Mouse (Mus musculus) spleen, adult 18-20 months (tissue): Measurements from ENCODE around the gene Sox18.
A peak's percentile ranks its signal among the peaks of the same experiment; 100 is the strongest.

ENCODE experiments used
- DNase-seq, 2 experiments: peaks; one replicate each; pipeline ENCODE4 v3.0.0; 2022; ENCODE audit warnings: mixed read lengths in 2 of 2

Gene Sox18

DNA sequence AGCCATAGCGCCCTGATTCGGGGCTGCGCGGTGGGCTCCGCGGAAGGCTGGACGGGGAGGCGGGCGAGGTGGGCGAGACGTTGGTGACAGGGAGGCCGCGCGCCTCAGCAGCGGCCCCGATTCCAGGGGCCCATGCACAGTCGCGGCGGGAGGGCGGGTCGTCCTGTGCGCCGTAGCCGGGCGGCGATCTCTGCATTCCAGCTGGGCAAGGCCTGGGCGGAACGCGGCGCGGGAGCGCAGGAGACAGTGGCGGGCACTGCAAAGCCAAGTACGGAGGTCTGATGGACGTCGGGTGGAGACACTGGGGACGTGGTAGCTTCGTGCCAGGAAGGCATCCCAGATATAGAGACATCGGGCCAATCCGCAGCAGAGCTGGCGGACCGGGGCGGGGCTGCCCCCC lies at the start of gene Sox18:
Gene Sox18, minus strand, starts transcription at position 315 of the 400 bp plus-strand sequence.
- no peak for DNase-seq

DNA sequence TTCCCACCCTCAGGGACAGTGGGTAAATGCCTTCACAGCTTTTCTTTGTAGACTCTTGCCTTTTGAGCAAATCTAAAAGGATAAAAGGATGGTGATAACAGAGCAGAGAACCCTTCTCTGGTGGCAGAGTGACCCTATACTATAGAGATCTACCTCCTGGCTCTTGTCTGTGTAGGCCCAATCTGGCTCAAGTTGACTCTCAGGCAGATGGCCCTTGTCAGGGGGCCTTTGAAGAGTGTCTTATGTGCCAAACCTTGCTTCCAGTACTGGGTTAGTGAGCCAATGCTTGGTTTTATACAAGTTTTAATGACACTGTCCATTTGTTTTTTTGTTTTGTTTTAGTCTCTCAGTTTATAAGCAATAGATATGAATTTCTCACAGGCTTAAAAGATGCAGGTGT lies 49.8 kb upstream of the Sox18 start:
- no peak for DNase-seq

DNA sequence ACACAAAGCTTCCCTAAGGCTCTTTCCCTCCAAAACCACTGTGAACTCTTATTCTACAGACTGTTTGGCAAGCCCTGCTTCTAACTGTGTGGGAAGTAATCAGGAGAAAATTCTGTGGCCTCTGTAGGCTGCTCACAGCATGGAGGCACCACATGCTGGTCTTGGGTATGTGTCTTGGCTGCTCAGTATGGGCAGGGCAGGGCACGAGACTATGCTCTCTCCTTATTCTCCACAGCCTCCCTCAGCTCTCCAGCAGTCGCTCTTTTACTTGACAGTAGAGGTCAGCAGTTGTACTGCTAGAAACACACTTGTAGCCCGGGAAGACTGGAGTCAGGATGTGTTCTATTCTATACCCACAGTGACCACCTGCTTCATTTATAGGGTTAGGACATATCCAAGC lies 48.6 kb upstream of the Sox18 start:
- no peak for DNase-seq

DNA sequence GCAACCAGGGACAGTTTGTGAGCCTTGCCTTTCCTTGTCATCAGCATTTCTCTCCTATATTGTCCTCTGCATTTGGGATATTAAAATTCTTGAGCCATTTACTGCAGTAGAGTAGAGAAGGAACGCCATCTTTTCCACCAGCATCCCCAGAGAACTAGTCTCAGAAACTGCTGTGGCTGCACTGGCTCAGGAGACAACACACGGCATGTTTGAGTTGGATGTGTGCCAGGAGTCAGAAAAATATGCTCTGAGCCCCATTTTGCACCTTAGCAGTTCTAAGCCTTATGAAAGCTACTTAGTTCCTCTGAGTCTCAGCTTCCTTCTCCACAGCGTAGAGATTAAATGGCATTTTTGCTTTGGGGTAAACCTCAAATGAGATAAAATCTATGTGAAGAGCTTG lies 45.6 kb upstream of the Sox18 start:
- no peak for DNase-seq

DNA sequence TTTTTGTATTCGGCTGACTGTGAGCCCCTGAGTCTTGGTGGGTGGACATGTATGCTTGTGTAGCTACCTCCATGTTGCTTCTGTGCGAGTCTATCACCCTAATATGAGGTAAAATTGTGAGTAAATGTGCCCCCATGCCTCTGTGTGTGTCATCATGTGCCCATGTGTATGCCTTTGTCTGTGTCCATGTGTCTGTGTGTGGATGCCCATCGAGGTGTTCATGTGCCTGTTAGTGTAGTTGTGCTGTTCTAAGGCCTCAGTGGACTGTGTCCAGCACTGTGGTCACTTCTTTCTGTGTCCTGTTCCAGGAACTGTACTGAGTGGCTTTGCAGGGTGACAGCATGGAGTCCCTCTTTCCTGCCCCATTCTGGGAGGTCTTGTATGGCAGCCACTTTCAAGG lies 43.9 kb upstream of the Sox18 start:
- DNase-seq = no peak

- DNase-seq = no peak
Measured at GRCm38 (mm10) chr2:181714903-181715326, 43.5 kb upstream of the Sox18 start, which contains the start of gene Oprl1. Gene Oprl1 (plus strand): TSS chr2:181715016.

DNA sequence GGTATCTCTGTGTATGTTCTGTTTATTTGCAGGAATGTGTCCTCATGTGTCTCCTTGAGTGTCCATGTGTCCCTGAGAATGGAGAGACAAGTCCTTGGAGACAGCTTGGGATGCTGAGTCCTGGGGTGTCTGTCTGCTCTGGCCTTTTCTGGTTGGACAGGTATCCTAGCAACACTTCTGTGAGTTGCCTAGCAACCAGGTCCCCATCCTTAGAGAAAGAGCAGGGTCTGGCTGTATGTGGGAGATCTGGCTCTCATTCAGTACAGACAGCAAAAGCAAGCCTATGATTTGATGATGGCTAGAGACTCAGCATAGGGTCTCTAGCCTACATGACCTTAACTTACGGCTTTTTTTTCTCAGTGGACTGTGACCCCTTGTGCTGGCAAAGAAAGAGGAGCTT lies 42.3 kb upstream of the Sox18 start:
- DNase-seq = no peak

DNA sequence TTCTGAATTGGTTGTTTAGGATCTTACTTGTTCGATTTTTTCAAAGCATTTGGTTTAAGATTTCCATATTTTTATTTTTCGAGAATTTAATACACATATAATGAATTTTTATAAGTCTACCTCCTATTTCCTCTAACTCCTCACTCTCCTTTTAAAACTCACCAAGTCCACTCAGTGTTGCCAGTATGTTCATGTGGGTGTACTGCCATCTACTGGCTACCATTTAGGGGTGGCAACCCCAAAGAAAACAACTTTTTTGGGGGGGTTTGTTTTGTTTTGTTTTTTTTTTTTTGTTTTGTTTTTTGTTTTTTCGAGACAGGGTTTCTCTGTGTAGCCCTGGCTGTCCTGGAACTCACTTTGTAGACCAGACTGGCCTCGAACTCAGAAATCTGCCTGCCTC lies 35.2 kb upstream of the Sox18 start:
- no peak for DNase-seq

DNA sequence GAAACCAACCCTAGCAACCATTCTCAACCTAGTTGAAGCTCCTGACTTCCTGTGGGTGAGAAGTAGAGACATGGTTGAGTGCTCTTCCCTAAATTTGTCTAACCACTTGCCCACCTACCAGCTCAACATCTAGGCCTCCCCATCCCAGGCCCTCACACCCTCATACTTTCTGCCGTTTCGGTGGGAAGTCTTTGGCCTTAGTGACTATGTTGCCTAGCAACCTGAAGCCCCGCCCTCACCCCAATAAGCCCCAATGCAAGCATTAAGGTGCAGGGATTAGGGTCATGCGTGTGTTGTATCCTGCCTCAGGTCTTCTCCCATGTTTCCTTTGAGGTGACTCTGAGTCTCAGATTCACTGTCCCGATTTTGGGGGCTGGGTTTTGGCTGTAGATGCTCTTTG lies 26.8 kb upstream of the Sox18 start, which contains the start of gene Lkaaear1:
Gene Lkaaear1, minus strand, starts transcription at position 202 of the 400 bp plus-strand sequence.
- peak in 1 of 2 experiments; percentile 46 for DNase-seq

DNA sequence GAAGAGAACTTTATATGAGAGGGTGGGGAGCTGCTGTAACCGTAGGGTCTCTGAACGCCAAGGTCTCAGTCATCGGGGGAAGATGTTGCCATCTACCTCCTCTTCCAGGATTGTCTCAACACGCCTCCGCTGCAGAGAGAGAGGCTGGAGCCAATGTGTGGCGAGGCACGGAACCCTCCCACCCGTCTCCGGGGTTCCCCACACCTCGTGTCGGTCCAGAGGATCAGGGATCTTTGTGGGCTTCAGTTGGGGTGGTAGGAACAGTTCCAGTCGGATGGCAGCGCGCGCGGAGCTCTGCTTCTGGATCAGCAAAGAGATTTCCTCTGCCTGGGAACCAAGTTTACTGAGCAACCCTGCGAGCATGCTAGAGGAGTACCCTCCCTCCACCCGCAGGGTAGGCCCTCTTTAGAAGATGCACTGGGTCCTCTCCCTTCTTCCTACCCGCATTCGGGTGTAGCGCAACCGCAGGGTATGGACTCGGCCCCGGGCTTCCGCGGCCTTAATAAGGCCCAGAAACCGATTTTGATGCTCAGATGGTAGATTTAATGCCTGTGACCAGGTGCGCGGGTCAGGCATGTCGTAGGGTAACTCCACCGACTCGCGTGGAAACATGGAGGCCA lies 25.5 kb upstream of the Sox18 start:
- DNase-seq = no peak

GRCm38 (mm10) chr2:181695776-181696175 lies 24.3 kb upstream of the Sox18 start:
- DNase-seq = no peak

- DNase-seq = no peak
Measured at GRCm38 (mm10) chr2:181694581-181694980, 23.1 kb upstream of the Sox18 start.

GRCm38 (mm10) chr2:181693339-181694280 lies 22.2 kb upstream of the Sox18 start, which contains the start of gene Rgs19:
Gene Rgs19 (minus strand): TSS chr2:181693977.
- DNase-seq = peak; percentile 87 to 92

GRCm38 (mm10) chr2:181692304-181692703 lies 20.9 kb upstream of the Sox18 start:
- no peak for DNase-seq

GRCm38 (mm10) chr2:181691571-181691970 lies 20.1 kb upstream of the Sox18 start:
- DNase-seq = peak in 1 of 2 experiments; percentile 47

GRCm38 (mm10) chr2:181691083-181691482 lies 19.6 kb upstream of the Sox18 start:
- DNase-seq = no peak

- no peak for DNase-seq
Measured at GRCm38 (mm10) chr2:181689466-181690160, 18.2 kb upstream of the Sox18 start.

GRCm38 (mm10) chr2:181687586-181687985 lies 16.1 kb upstream of the Sox18 start:
- DNase-seq = no peak

DNA sequence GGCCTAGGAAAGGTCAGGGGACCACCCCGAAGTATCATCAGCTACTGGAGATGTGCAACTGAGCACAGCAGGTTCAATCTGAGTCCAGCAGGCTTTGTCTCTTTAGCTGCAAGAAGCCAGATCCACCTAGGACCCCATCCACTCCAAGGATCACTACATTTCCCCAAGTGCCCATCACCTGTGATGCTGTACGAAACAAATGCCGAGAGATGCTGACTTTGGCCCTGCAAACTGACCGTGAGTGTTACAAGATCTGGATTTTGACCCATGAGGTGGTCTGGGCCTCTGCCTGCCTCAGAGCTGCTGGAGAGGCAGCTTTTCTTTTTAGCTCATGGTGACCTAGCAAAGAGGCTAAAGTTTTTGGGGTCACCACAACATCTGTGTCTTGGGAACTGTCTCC lies 14.2 kb upstream of the Sox18 start:
- no peak for DNase-seq

DNA sequence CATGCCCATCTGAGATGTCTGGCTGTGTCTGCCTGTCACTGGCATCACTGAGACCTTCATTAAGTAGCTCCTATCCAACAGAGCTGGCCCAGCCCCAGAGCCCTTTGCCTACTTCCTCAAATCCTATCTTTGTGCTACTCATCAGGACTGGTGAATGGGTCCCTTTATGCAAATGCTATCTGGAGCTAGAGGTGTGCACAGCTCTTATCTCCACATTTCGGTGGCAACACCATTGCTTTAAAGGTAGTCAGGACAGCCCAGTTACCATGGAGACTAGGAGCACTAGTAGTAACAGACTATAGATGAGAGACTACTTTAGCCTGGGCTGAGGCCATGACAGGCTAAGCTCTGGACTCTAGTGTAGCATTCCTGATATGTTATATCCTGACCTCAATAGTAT lies 13.3 kb upstream of the Sox18 start:
- no peak for DNase-seq

DNA sequence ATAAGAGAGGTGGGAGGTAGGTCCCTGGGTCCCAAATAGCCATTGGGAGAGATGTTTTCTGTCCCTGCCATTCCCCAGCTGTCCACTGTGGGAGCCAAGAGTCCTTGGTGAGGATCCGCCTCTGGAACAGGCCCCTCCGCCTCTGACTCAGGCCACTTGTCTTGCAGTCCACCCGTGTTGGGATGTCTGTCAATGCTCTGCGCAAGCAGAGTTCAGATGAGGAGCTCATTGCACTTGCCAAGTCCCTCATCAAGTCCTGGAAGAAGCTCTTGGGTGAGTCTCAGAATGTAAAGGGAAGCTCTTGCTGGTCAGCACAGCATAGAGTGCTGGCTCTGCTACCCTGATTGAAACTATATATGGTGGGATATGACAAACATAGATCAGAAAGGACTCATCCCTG lies 11.9 kb upstream of the Sox18 start:
- DNase-seq = no peak

DNA sequence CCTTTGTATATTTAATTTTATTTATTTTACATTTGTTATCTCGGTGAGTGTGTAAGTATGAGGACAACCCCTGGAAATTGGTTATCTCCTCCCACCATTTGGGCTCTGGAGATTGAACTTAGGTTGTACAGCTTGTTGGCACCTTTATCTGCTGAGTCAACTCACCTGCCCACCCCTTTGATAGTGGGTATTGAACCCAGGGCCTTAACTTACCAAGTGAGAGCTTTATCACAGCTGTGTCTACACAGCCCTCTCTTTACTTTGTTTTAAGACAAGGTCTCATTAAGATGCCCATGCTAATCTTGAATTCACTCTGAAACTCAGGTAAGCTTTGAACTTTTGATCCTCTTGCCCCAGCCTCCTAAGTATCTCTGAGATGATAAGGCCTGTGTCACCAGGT lies 10.5 kb upstream of the Sox18 start:
- DNase-seq = no peak

DNA sequence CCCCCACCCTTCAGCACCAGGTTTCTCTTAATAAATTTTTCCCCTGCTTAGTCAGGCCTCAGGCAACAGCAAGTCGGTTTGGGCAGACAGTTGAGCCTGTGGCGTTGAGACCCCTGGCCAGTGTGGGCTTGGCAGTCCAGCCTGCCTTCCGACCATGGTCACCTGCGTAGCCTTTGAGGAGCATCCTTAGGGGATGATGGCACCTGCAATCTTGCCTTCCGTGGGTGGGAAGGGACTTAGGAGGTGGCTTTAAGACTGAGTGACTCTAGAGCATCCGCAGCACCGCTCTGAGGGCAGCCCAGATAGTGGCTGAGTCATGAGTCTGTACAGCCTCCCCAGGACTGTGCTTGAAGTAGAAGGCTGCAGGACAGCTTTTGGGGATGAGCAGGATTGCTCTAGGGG lies 9.3 kb upstream of the Sox18 start:
- no peak for DNase-seq
